Mouse (Mus musculus): Measurements from ENCODE around the gene Acaca.

The Acaca gene

DNA sequence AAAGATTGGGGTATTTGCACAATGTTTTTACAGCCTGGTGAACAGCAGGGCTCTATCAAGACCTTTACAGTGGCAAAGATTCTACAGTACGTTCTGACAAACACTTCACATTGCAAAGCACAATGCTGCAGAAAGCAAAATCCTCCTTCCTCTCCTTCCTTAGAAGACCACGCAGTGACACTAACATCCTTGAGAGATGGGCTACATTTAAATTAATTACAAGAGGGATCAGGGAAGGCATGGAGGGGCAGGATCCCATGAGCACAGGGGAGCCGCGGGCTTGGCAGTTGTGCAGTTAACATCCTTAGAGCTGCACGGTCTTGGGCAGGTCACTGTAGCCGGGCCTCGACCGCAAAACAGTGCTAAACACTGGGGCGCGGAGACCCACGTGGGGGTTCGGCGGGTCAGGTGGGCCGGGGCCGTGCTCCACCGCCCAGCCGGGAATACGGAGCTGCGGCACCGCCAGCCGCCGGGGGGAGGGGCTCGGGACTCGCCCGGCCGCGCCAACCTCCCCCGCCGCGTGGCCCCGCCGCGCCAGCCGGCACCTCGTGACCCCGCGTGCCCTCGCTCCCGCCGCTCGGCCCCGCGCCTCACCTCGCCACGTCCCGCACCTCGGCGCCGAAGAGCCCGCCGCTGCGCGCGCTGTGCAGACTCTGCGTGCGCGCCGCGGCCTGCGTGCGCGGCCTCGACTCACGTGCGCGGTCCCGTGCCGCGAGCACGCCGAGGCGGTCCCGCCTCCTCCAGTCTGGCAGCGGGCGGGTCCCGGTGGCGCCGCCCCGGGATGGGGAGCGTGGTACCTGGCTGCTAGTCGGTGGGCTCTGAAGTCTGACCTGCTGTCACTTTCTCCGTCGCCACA lies at the start of gene Acaca, which contains the start of gene Tada2a:
Gene Acaca (plus strand): TSS at position 730 of the 856 bp plus-strand sequence.
Gene Tada2a (minus strand): TSS at position 658 of the 856 bp plus-strand sequence.
- peak; percentile 60 to 68 for DNase-seq (ENCODE audit: low read depth in 2 of 2, low spot score in 2 of 2)

DNA sequence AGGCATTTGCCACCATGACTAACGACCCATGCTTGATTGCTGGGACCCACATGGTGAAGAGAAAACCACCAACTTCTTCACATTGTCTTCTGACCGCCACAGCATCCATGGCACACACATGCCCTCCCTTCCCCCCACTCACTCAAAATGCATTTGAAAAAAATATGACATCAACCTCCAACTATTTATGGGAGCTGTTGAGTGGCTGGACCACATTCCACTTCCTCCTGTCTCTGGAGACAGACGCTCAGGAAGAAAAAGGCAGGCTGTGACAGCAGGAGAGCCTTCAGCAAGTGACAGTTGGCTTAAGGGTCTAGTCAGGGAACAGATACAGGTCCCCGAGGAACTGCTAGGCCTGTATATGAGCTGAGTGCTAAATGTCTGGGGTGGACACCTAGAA lies 49.6 kb upstream of the Acaca start:
- DNase-seq (ENCODE audit: low read depth in 2 of 2, low spot score in 2 of 2): no peak

DNA sequence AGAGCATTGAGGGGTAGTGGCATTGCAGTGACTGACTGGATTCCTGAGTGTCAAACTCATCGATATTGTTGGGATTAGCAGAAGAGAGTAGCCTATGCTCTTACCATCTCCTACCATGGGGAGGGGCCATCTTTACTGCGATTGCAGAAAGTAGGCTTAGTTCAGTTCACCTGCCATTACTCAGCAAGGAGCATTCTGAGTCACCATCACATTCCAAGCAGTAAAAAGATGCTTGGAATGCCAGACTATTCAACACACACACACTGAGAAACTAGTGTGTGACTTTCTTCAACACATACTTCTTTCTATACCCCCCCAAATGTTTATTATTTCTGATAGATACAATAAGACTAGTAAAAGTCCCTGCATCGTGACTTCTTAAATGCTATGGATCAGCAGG lies 49.1 kb upstream of the Acaca start:
- no peak for DNase-seq (ENCODE audit: low read depth in 2 of 2, low spot score in 2 of 2)

DNA sequence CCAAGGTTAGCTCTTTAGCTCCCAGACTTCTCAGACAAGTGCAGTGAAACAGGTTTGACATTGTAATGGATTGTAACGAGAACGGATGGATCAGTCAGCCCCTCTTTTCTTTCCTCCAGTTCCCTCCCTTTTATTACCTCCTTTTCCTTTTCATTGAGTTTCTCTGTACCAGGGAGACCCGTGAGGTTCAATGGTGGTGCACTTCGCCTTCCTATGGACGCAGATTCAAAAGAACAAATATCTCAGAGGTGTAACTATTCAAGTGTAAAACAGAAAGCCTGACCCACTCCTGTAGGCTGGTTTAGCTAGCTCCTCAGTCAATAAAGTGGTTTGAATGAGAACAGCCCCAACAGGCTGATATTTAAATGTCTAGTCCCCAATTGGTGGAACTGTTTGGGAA lies 47.6 kb upstream of the Acaca start:
- no peak for DNase-seq (ENCODE audit: low read depth in 2 of 2, low spot score in 2 of 2)

DNA sequence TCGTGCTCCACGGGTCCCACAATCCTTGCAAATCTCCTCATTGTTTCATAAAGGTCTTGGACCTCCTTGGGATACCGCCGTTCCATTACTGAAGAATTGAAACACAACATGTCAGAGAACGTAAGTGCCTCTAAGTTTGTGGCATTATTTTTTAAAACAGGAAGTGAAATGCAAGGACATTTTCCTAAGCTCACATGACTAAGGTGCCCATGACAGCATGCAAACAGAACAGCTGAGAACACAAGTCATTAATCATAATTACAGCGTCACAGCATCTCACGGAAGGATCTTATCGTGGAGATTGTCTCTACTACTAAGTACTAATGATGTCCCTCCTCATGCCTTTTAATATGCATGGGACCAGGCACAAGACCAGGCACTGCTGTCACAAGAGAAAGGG lies 38.9 kb upstream of the Acaca start:
- no peak for DNase-seq (ENCODE audit: low read depth in 2 of 2, low spot score in 2 of 2)

DNA sequence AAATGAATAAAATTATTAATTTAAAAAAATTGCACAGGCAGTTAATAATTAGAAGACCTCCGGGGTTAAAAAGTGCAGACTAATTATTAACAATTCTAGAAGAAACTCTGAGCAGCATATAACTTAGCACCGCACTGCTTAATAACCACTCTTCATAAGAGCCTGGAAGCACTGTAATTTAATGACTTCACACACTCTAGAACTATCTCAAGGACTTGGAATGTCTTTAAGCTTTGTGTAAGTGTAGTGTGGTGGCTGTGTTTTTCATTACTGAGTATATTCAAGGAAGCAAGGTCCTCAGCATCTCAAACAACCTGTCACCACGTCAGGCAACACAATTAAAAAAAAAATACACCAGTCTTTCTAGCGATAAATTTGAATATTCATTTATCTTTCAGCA lies 34.4 kb upstream of the Acaca start:
- DNase-seq (ENCODE audit: low read depth in 2 of 2, low spot score in 2 of 2): no peak

DNA sequence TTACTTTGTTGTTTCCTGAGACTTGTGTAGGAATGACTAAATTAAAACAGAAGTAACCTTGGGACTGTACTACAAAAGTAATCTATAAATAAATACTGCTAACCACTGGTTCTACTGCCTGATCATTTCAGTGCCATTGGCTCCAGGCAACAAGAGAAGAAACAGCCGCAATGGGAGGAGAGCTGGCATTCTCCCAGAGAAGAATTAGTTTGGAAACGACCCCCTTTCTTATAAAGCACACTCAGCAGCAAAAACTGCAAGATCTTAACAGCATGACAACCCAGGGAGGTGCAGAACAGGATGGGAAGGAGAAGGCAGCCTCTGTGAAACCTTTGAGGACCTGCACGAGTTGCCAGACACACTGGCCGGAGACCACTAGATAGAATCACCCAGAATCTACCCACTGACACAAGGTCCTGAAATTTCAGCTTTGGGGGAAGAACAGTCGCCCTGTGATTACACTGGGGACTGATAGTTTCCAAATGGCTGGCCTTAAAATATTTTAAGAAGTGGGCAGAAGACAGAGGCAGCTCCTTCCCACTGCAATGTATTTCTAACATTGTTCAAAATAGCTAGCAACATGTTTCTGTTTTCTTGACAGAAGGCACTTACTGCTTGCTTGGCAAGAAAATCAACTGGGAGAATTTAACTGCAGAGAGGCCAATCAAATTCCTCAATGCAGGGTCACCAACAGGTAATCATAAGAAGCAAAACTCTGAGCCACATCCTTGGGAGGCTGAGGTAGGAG lies 32.0 kb upstream of the Acaca start:
- no peak for DNase-seq (ENCODE audit: low read depth in 2 of 2, low spot score in 2 of 2)

DNA sequence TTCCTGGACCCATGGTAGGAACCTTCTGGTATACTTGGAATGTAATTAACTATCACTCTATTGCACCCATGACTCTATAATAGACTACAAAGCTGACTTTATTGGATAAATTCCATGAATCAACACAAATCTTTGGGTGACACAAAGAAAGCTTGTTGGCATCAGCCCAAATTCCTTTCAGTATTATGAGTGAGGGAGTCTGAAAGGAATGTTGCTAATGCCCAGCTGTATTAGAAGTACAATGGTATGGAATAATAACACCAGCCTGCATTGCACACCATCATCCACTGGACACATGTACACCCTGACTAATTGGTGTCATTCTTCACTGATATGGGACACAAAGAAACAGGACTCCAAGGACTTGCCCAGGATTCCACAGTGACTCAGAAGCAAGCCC lies 28.3 kb upstream of the Acaca start:
- no peak for DNase-seq (ENCODE audit: low read depth in 2 of 2, low spot score in 2 of 2)

DNA sequence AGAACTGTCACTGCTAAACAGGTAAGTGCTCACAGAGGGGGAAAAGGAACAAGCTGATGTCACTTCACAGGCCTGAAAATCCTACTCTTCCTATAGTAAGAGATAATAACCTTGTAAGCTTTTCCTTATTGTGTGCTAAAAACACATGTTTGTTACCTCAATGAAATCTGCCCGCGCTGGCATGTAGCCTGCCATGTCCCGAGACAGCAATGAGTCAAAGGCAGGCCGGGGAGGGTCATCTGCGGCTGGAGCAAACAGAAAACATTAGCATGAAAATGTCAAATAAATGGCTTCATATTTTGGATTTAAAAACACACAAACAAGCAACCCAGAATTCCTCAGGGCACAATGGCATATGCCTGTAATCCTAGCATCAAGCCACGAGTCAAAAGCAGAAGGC lies 25.4 kb upstream of the Acaca start:
- no peak for DNase-seq (ENCODE audit: low read depth in 2 of 2, low spot score in 2 of 2)

DNA sequence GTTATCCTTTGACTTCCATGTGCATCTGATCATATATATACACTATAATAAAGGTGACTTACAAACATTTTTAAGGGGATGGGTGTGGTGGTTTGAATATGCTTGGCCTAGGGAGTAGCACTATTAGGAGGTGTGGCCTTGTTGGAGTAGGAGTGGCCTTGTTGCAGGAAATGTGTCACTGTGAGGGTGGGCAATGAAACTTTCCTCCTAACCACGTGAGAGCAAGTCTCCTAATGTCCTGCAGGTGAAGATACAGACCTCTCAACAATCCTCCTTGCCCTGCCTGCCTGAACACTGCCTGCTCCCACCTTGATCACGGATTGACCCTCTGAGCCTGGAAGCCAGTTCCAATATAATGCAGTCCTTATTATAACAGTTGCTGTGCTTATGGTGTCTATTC lies 22.3 kb upstream of the Acaca start:
- DNase-seq (ENCODE audit: low read depth in 2 of 2, low spot score in 2 of 2): no peak

DNA sequence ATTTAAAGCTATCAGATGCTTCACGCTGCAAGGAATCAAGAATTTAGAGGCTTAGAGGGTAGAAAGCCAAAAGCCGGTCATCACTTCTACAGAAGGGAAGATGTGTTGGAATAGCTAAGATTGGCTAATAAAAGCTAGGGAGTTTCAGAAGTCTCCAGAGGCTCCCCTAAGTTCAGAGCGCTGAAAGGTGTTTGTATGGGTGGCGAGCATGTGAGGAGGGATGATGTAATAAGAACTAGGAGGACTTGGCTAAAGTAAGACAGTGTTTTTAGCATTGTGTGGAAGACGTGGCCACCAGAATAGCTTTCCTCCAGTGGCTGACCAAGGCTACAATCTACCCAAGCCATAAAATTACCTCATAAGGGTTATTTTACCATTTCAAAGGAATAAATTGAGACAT lies 15.8 kb upstream of the Acaca start:
- no peak for DNase-seq (ENCODE audit: low read depth in 2 of 2, low spot score in 2 of 2)

DNA sequence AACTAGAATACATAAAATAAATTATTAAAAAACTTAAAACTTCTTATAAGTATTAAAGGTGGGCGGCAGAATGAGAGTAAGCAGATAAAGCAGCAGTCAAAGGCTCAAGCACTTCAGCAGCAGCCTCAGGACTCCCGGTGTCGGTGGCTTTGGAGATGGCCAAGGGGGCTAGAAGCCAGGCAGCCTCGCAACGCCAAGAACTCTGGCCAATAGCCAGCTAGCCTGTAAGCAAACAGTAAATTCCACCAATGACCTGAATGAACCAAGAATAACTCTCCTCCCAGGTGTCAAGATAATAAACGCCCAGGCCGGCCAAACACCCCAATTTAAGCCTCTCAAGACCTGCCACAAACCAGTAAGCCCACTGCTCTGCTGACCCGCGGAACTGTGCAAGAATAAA lies 13.8 kb upstream of the Acaca start:
- no peak for DNase-seq (ENCODE audit: low read depth in 2 of 2, low spot score in 2 of 2)

DNA sequence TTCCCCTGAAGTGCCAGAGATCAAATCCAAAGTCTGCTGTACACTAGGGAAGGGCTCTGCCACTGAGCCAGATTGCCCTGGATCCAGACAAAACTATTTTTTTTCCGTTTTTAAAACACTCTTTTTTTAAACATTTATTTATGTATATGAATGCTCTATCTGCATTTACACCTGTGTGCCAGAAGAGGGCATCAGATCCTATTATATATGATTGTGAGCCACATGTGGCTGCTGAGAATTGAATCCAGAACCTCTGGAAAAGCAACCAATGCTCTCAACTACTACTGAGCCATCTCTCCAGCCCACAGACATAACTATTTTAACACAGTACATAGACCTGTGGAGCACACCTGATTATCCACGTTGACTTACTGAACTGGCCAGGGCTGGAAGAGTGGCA lies 13.3 kb upstream of the Acaca start:
- no peak for DNase-seq (ENCODE audit: low read depth in 2 of 2, low spot score in 2 of 2)

DNA sequence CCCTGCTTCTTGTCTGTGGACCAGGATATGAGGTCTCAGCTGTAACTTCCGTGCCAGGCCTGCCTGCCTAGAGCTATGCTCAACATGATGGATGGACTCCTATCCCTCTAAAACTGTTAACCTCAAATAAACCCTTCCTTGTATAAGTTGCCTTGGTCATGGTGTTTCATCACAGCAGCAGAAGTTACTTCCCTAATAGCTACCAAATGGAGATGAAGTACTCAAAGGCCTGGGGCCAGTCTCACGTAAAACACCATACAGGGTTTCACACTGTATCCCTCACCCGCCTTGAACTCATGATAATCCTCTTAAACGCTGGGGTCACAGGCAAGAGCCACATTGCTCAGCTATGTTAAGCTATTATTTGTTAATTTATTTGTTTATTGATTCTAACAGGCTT lies 12.0 kb upstream of the Acaca start:
- no peak for DNase-seq (ENCODE audit: low read depth in 2 of 2, low spot score in 2 of 2)

DNA sequence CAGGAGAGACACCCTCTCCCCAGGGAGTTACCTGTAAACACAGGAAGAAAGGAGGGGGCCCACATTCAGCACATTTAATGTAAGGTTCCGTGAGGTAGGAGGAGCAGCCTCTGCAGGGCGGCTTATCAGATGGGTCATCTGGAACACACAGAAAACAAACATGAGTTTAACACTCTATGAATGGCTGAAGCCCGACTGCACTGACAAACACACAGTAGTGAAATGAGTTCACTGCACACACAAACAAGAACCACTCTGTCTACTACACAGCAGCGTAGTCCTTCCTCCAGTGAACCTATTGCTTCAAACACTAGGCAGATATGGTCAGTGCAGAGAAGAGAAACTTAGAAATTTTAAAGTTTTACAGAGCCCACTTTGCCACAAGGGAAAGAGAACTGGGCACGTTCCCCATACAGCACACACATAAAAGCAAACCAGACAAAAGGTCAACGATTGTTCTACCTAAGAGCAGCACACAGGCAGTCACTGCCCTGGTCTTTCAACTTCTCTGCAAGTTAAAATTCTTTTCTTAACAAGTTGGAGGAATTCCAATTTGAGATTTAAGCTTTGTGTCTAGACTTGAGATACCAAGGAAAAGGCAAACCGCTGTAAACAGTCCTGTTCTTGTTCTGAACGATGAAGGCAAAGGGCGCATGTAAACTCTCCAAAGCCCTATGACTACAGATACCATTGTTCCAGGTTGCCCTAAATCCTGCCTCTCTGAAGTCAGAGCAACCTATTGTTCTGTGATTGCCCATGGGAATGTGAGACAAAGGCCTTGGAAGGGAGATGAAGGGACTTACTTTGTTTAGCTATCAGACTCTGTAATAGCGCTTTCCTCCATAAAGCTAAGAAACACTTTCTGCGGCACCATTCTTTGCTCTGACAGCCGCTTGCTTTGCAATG lies 8.2 kb upstream of the Acaca start:
- no peak for DNase-seq (ENCODE audit: low read depth in 2 of 2, low spot score in 2 of 2)

DNA sequence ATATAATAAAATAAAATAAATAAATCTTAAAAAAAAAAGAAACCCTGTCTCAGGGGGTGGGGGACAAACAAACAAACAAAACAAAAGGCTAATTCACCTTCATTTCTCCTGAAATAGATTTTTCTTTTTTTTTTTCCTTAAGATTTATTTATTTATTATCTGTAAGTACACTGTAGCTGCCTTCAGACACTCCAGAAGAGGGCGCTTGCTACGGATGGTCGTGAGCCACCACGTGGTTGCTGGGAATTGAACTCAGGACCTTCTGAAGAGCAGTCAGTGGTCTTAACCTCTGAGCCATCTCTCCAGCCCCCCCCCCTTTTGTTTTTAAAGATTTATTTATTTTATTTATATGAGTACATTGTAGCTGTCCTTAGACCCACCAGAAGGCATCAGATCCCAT lies 1.5 kb upstream of the Acaca start:
- DNase-seq (ENCODE audit: low read depth in 2 of 2, low spot score in 2 of 2): no peak

DNA sequence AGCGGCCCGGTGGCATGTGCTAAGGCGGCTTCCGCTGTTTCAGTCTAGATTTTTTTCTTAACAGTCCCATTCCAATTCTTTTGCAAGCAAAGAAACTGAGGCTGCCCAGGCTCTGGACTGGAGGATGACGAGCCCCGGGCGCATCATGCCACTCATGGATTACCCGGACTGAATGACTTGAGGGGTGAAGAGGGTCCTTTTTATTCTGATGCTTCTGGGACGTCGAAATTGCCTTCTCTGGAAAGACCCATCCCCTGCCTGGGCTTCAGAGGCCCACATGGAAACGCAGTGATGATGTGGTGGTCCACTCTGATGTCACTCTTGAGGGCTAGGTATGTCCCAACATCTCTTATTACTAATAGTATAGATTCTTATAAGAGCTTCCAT lies 320 bp downstream of the Acaca start:
- DNase-seq (ENCODE audit: low read depth in 2 of 2, low spot score in 2 of 2): no peak

DNA sequence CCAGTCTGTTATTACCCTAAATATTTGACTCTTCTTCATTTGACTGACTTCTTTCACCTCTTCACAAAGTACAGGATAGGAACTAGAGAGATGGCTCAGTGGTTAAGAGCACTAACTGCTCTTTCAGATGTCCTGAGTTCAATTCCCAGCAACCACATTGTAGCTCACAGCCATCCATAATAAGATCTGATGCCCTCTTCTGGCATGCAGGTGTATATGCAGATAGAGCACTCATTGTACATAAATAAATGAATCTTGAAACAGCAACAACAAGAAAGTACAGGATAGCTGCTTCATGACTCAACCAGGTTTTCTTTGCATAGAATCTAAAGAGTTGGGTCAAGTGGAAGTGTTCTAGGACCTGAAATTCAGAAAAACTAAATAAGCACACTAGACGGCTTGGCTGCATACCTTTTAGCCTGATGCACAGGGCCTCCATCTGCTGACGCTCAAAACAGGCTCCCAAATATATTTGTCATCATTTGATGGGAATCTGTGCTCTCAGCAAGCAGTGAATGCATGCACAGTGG lies 4.9 kb downstream of the Acaca start:
- no peak for DNase-seq (ENCODE audit: low read depth in 2 of 2, low spot score in 2 of 2)

DNA sequence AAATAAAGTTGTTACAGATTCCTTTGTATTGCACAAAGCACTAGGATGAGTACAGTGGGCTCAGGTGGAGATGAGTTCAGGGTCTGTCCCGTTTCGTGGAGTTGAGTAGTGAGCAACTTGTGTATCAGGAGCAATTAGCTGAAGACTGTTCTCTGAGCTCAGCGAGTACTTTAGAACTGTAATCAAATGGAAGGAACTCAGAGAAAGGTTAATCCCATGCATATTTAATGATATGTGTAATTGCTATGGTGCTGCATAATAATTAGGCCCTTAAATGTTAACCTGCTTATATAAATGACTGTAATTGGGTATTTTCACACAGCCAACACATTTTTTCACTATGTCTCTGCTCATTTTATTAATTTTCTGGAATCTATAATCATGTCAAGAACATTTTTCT lies 7.0 kb downstream of the Acaca start:
- DNase-seq (ENCODE audit: low read depth in 2 of 2, low spot score in 2 of 2): no peak

DNA sequence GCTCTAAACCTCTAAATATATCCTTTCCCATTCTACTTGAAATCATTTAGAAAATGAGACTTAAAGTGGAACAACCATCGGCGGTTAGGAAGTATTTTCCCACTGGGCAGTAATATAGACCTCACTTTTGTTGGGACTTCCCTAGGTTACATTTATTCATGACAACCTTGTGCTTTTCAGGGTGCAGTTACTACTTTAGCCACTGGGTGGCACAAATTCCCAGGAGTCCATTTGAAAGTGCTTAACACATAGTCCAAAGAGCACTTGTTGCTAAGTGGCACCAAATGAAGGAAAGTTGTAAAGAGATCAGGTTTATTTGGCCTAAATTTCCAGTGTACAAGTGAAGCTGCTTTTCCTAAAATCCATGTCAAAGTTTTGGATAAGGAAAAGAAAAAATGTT lies 12.3 kb downstream of the Acaca start:
- peak in 1 of 2 experiments; percentile 18 for DNase-seq (ENCODE audit: low read depth in 2 of 2, low spot score in 2 of 2)

DNA sequence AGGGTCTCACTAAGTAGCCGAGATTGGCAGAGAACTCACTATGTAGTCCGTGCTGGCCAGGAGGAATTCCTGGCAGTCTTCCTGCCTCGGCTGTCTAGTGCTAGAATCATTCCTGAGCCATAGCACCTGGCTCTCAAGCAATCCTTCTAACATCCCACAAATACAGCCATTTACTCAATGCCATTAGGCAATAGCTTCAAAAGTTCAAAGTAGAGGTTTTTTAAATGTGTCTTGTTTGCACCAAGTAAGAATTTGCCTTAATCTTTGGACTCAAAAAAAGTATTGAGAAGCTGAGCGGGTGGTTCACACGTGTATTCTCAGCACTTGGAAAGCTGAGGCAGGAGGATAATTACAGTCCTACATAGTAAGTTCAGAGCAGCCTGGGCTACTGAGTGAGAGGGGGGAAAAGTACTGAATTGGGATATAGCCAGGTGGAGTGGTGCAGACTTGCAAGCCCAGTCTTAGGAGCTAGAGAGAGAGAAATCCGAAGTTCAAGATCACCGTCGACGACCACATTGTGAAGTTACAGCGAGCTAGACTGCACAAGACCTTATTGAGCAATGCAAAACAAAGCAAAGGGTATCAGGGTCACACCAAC lies 15.8 kb downstream of the Acaca start:
- DNase-seq (ENCODE audit: low read depth in 2 of 2, low spot score in 2 of 2): no peak
